8 mouse cellular contexts compared by ENCODE assay signal in genomic region chr2:109917496-109918413, GRCm38 (mm10). TPM values are rescaled to one million over a fixed set of nuclear protein-coding genes. Genes with fewer than 3 reads are reported as not detected.
DNase-seq lines count a peak whose midpoint lies in the region; ATAC-seq and TF ChIP-seq lines count a peak whose summit lies in the region.

Gene Lgr4, plus strand, starts transcription at chr2:109917647.

- H3K4me3 ChIP-seq in G1E (ENCODE audit: low read depth, low read length) = peak within 1 kb of the TSS; percentile 83
- peak within 1 kb of the TSS; percentile 73 for H3K4me3 ChIP-seq in forebrain, embryonic 16.5 days (replicated peaks; ENCODE audit: low read length)
- peak within 1 kb of the TSS; percentile 85 for H3K4me3 ChIP-seq in layer of hippocampus, adult 2 months
- H3K4me3 ChIP-seq in lung, embryonic 14.5 days (ENCODE audit: low read depth, low read length) = peak within 1 kb of the TSS; percentile 68

- no peaks in the 10 kb centered on the region for H3K36me3 ChIP-seq in G1E (replicated peaks)
- no peaks in the 10 kb centered on the region for H3K36me3 ChIP-seq in forebrain, embryonic 16.5 days (ENCODE audit: control insufficient read depth, insufficient read depth)
- H3K36me3 ChIP-seq in lung, embryonic 14.5 days (ENCODE audit: insufficient read depth) = no peaks in the 10 kb centered on the region

- WGBS in forebrain, embryonic 16.5 days = 0% methylated on average over 89 of the region's 111 CpGs
- WGBS in lung, embryonic 14.5 days = under 1% methylated on average over 86 of the region's 111 CpGs

- peaks cover 41% of the 10 kb centered on the region for H3K4me1 ChIP-seq in G1E (ENCODE audit: insufficient read depth, low read depth, low read length)
- peaks cover 10% of the 10 kb centered on the region for H3K4me1 ChIP-seq in forebrain, embryonic 16.5 days (replicated peaks; ENCODE audit: control insufficient read depth, insufficient read depth, low read length)
- peaks cover 8% of the 10 kb centered on the region; the same call in 1 of the 2 replicates for H3K4me1 ChIP-seq in lung, embryonic 14.5 days (ENCODE audit: insufficient read depth)

- no peak for TF ChIP-seq CTCF in G1E (IDR thresholded peaks at IDR 0.05; ENCODE audit: low read depth, low read length)
- TF ChIP-seq CTCF in layer of hippocampus, adult 2 months (conservative IDR thresholded peaks at IDR 0.05) = 0 out of 2 replicates have a peak, but pooled peaks have one; percentile 20
- no peak for TF ChIP-seq CTCF in lung, embryonic 14.5 days (IDR thresholded peaks at IDR 0.05; ENCODE audit: low read depth)

- peak; percentile 99 for ATAC-seq in G1E (ENCODE audit: extremely low read depth, insufficient number of reproducible peaks, low FRiP score, poor library complexity, severe bottlenecking)
- peak; percentile 97 for ATAC-seq in forebrain, embryonic 16.5 days
- ATAC-seq in lung, embryonic 14.5 days (ENCODE audit: insufficient read depth) = peak; percentile 99

- no peaks in the 10 kb centered on the region for H3K9me3 ChIP-seq in G1E (replicated peaks)
- no peaks in the 10 kb centered on the region for H3K9me3 ChIP-seq in forebrain, embryonic 16.5 days (ENCODE audit: control insufficient read depth, low read length)
- H3K9me3 ChIP-seq in lung, embryonic 14.5 days (ENCODE audit: low read depth, low read length) = no peaks in the 10 kb centered on the region

- peak within 1 kb of the TSS; percentile 78 for H3K27ac ChIP-seq in forebrain, embryonic 16.5 days (ENCODE audit: low read length)
- H3K27ac ChIP-seq in layer of hippocampus, adult 2 months = peak within 1 kb of the TSS; percentile 90
- peak within 1 kb of the TSS; percentile 96 for H3K27ac ChIP-seq in lung, embryonic 14.5 days (ENCODE audit: low read depth)

- peak within 1 kb of the TSS; percentile 86 for H3K4me2 ChIP-seq in forebrain, embryonic 16.5 days (ENCODE audit: low read length)
- H3K4me2 ChIP-seq in lung, embryonic 14.5 days = peak within 1 kb of the TSS; percentile 81

- DNase-seq in G1E (ENCODE audit: low spot score) = peak; percentile 89
- peak; percentile 94 to 97 for DNase-seq in cerebellum, adult 18-20 months
- peak; percentile 95 to 97 for DNase-seq in heart, postnatal 36 days
- DNase-seq in layer of hippocampus, adult 2 months (ENCODE audit: low spot score in 2 of 2) = peak; percentile 89 to 95
- peak; percentile 98 for DNase-seq in lung, embryonic 14.5 days
- peak; percentile 97 for DNase-seq in ovary, adult 18-20 months (ENCODE audit: low spot score)
- peak; percentile 91 for DNase-seq in thymus, postnatal 0 days (ENCODE audit: low spot score)

- H3K27me3 ChIP-seq in G1E (ENCODE audit: insufficient read depth, low read length) = no peaks in the 10 kb centered on the region
- H3K27me3 ChIP-seq in forebrain, embryonic 16.5 days (replicated peaks; ENCODE audit: control insufficient read depth, insufficient read depth, low read length) = peaks cover 25% of the 10 kb centered on the region
- H3K27me3 ChIP-seq in lung, embryonic 14.5 days (ENCODE audit: insufficient read depth, low read length) = peaks cover 26% of the 10 kb centered on the region

- H3K9ac ChIP-seq in forebrain, embryonic 16.5 days (replicated peaks; ENCODE audit: low read depth, low read length) = peak within 1 kb of the TSS; percentile 63
- H3K9ac ChIP-seq in lung, embryonic 14.5 days = peak within 1 kb of the TSS; percentile 77

- intact Hi-C loops in heart, postnatal 36 days (cut with DNase I) = loop anchor here (2.0 to 5.0 kb wide), 5 partner anchors 27 to 145 kb away; partner anchors contain the start of genes Ccdc34 and Lin7c

RNA-seq across cellular contexts. Expression of gene Lgr4, which starts in this region (rescaled TPM):
- 12.1 and 14.2 TPM in 2 replicates for total RNA-seq in G1E (2014; fragmentation: Nextera tagmentation)
- 7.1 and 7.7 TPM in 2 replicates for total RNA-seq in G1E (2017)
- polyA plus RNA-seq in G1E (2012) = 0.98 and 1.1 TPM in 2 replicates
- polyA plus RNA-seq in forebrain, embryonic 16.5 days (2015; fragmentation: Nextera tagmentation; extraction: Ambion mirVana) = 2.7 and 3.6 TPM in 2 replicates
- 10 to 100 TPM; 26.3 TPM for total RNA-seq in heart, postnatal 36 days (2021)
- total RNA-seq in layer of hippocampus, adult 2 months (2021) = 10 to 100 TPM; 28.4 to 29.6 TPM
- 3.4 and 3.9 TPM in 2 replicates for polyA plus RNA-seq in lung, embryonic 14.5 days (2014; fragmentation: Nextera tagmentation; extraction: Ambion mirVana)
- 4.3 and 5.1 TPM in 2 replicates for polyA plus RNA-seq in thymus, postnatal 0 days (2015; fragmentation: Nextera tagmentation; extraction: Ambion mirVana)

Comparison
In these comparisons a context has a peak if more than half of its experiments do, and no peak if none do; other contexts are left out.
1. Peak in every context shown above with its lines: DNase-seq, ATAC-seq, H3K4me3 ChIP-seq and H3K27ac ChIP-seq.